Comparison of ENCODE assay signal across 8 mouse cellular contexts in the genomic region with DNA sequence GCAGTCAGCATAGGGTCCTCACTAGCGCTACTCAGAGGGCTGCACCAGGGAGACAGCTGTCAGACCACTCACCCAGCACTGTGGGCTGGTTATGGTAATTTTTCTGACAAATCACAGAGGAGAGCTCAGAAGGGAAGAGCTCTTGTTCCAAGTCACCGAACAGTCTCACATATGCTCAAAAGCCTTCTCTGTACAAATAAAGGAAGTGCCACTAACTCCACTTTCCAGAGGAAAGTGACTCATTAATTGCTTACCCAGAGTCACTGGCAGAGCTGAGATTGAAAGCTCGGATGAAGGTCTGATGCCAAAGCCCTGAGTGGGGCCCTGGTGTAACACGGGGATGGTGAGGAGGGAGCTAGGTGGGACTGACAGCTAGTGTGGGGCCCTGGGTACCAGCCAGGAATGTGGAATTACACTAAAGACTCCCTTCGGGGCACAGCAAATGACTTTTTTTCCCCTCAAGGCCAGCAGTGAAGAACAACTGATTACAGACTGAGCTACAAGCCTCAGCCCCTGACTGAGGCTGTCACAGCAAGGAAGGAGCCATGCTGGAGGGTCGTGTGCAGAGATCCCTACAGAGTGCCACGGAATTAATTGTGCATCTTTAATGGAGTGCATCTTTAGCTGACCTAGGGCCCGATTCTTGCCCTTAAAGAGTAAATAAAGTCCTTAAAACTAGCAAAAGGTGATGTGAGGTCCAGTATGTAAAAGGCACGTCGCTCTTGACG.
A peak's percentile ranks its signal among the peaks of the same experiment; 100 is the strongest.
DNase-seq lines count a peak whose midpoint lies in the region; ATAC-seq and TF ChIP-seq lines count a peak whose summit lies in the region.

No protein-coding gene starts in this region.

- peak overlapping the region; percentile 19; the same call in 1 of the 2 replicates for H3K4me2 ChIP-seq in limb, embryonic 14.5 days (replicated peaks; ENCODE audit: low read depth, low read length, severe bottlenecking)
- H3K4me2 ChIP-seq in neural tube, embryonic 15.5 days, result no peak overlapping the region

- H3K27me3 ChIP-seq in limb, embryonic 14.5 days (ENCODE audit: control insufficient read depth, insufficient read depth, low read length), result no peaks in the 10 kb centered on the region
- H3K27me3 ChIP-seq in neural tube, embryonic 15.5 days (replicated peaks), result no peaks in the 10 kb centered on the region

- H3K9ac ChIP-seq in limb, embryonic 14.5 days (ENCODE audit: low read depth, low read length, severe bottlenecking), result 0 out of 2 replicates have a peak overlapping the region, but pooled peaks have one; percentile 21
- no peak overlapping the region for H3K9ac ChIP-seq in neural tube, embryonic 15.5 days (replicated peaks)

- ATAC-seq in limb, embryonic 14.5 days (ENCODE audit: low FRiP score, low read depth), result peak; percentile 59; the same call in 1 of the 2 replicates
- ATAC-seq in neural tube, embryonic 15.5 days (ENCODE audit: low FRiP score), result no peak; the same call in 1 of the 2 replicates

- H3K4me3 ChIP-seq in limb, embryonic 14.5 days (replicated peaks; ENCODE audit: low read length), result no peak overlapping the region
- H3K4me3 ChIP-seq in neural tube, embryonic 15.5 days (replicated peaks), result no peak overlapping the region

- H3K9me3 ChIP-seq in limb, embryonic 14.5 days (ENCODE audit: control insufficient read depth, low read length), result no peaks in the 10 kb centered on the region
- no peaks in the 10 kb centered on the region for H3K9me3 ChIP-seq in neural tube, embryonic 15.5 days (replicated peaks)

- TF ChIP-seq POLR2A in limb, embryonic 14.5 days (IDR thresholded peaks at IDR 0.05; ENCODE audit: borderline replicate concordance, extremely low read depth, insufficient read depth, insufficient read length), result no peak

- WGBS in limb, embryonic 14.5 days, result 27% methylated on average over 11 of the region's 11 CpGs
- 32% methylated on average over 11 of the region's 11 CpGs for WGBS in neural tube, embryonic 15.5 days

- H3K36me3 ChIP-seq in limb, embryonic 14.5 days (ENCODE audit: control insufficient read depth, insufficient read depth, low read length), result no peaks in the 10 kb centered on the region
- no peaks in the 10 kb centered on the region for H3K36me3 ChIP-seq in neural tube, embryonic 15.5 days

- 0 out of 2 replicates have a peak overlapping the region, but pooled peaks have one; percentile 1 for H3K27ac ChIP-seq in limb, embryonic 14.5 days (replicated peaks; ENCODE audit: low read depth, low read length)
- H3K27ac ChIP-seq in neural tube, embryonic 15.5 days (replicated peaks), result peak overlapping the region; percentile 19; the same call in 1 of the 2 replicates

- DNase-seq in layer of hippocampus, adult 11-12 months (ENCODE audit: low spot score), result peak; percentile 10
- no peak for DNase-seq in layer of hippocampus, postnatal 10 days (ENCODE audit: low spot score in 2 of 2)
- DNase-seq in adrenal gland, adult 8-10 months, result peak; percentile 55
- DNase-seq in heart, adult 8-10 months (ENCODE audit: low spot score), result peak; percentile 35
- DNase-seq in limb, embryonic 14.5 days (ENCODE audit: low spot score), result no peak
- no peak for DNase-seq in testis, postnatal 14 days (ENCODE audit: low spot score)
- no peak for DNase-seq in cerebellum, adult 9-11 months

- H3K4me1 ChIP-seq in limb, embryonic 14.5 days (ENCODE audit: control insufficient read depth, insufficient read depth, low read length), result peaks cover 14% of the 10 kb centered on the region
- H3K4me1 ChIP-seq in neural tube, embryonic 15.5 days, result peaks cover 20% of the 10 kb centered on the region

Comparison
In these comparisons a context has a peak if more than half of its experiments do, and no peak if none do; other contexts are left out.
1. DNase-seq: peak in layer of hippocampus, adult 11-12 months (single experiment), adrenal gland, adult 8-10 months (single experiment) and heart, adult 8-10 months (single experiment); none in layer of hippocampus, postnatal 10 days (0 of 2), limb, embryonic 14.5 days (single experiment), testis, postnatal 14 days (single experiment) and cerebellum, adult 9-11 months (single experiment).